In the genomic region with DNA sequence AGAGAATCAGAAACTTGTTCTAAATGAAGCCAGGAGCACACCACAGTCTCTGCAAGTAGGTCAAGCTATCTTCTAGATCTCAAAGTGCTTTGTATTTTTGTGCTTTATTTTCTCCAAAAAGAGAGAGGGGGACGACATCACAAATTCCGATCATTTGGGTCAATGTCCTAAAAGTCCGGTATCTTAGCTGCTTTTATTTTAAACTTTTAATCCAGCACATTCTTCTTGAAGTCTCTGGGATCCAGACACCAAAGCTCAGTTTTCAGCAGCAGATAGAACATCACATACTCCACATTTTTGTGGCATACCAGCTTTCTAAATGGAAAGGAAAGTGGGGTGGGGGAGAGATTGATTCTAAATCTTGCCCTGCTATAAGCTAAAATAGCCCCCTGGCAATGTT, we compare ENCODE assay signal across 22 mouse cellular contexts.
DNase-seq lines count a peak whose midpoint lies in the region; ATAC-seq and TF ChIP-seq lines count a peak whose summit lies in the region.
"Had no signal": no experiment of that assay in that cellular context is flagged by ENCODE, and none has a peak within 500 bp of the region (broad histone marks: within the 10 kb centered on the region; RNA-seq: fewer than 3 reads in every experiment).

No protein-coding gene starts in this region.

- no peak for DNase-seq in heart, embryonic 10.5 days (ENCODE audit: low spot score)
- no peak for DNase-seq in heart, adult 11 months
- DNase-seq in heart, postnatal 14 days, result no peak
- DNase-seq in midbrain, embryonic 11.5 days (ENCODE audit: low spot score, missing footprints), result peak; percentile 85
- DNase-seq in midbrain, postnatal 0 days (ENCODE audit: low spot score), result no peak
- no peak for DNase-seq in liver, postnatal 0 days
- no peak for DNase-seq in left cerebral cortex, adult 8-10 months (ENCODE audit: low spot score in 2 of 2)
- DNase-seq: cerebellum, adult 11 months; cerebellum, adult 9-11 months; gastrocnemius, postnatal 36 days; kidney, postnatal 25 days; liver; lung, postnatal 10 days; thymus, adult 18-20 months; thymus, postnatal 36 days had no signal

- WGBS in heart, embryonic 10.5 days, result 62% methylated on average over 3 of the region's 3 CpGs
- WGBS in heart, embryonic 16.5 days, result 55% methylated on average over 3 of the region's 3 CpGs
- 89% methylated on average over 3 of the region's 3 CpGs for WGBS in midbrain, embryonic 11.5 days
- 83% methylated on average over 3 of the region's 3 CpGs for WGBS in midbrain, postnatal 0 days
- WGBS in liver, postnatal 0 days (ENCODE audit: insufficient replicate concordance), result 78% methylated on average over 3 of the region's 3 CpGs

- H3K27ac ChIP-seq in heart, embryonic 10.5 days, result peak overlapping the region; percentile 82; the same call in 1 of the 2 replicates
- H3K27ac ChIP-seq in heart, embryonic 16.5 days (ENCODE audit: low read length), result peak overlapping the region; percentile 89
- no peak overlapping the region for H3K27ac ChIP-seq in midbrain, embryonic 11.5 days (ENCODE audit: low read depth, low read length)
- H3K27ac ChIP-seq in midbrain, postnatal 0 days (ENCODE audit: low read depth, low read length), result no peak overlapping the region
- no peak overlapping the region for H3K27ac ChIP-seq in liver, postnatal 0 days (ENCODE audit: low read depth)
- H3K27ac ChIP-seq: liver, embryonic 15.5 days; midbrain, embryonic 10.5 days had no signal

- no peaks in the 10 kb centered on the region for H3K27me3 ChIP-seq in heart, embryonic 10.5 days (ENCODE audit: insufficient read depth, poor library complexity, severe bottlenecking)
- H3K27me3 ChIP-seq in heart, embryonic 16.5 days (ENCODE audit: control insufficient read depth, insufficient read depth, low read length), result no peaks in the 10 kb centered on the region
- no peaks in the 10 kb centered on the region for H3K27me3 ChIP-seq in midbrain, embryonic 11.5 days (ENCODE audit: control insufficient read depth, insufficient read depth, low read length)
- H3K27me3 ChIP-seq in midbrain, postnatal 0 days (ENCODE audit: insufficient read depth, low read length), result no peaks in the 10 kb centered on the region
- H3K27me3 ChIP-seq in liver, postnatal 0 days (ENCODE audit: insufficient read depth, low read length), result no peaks in the 10 kb centered on the region
- H3K27me3 ChIP-seq: liver, embryonic 15.5 days had no signal

- no peak for TF ChIP-seq CTCF in midbrain, postnatal 0 days (IDR thresholded peaks at IDR 0.05)
- TF ChIP-seq CTCF in liver, postnatal 0 days (IDR thresholded peaks at IDR 0.05; ENCODE audit: low read depth), result no peak

- no peak overlapping the region for H3K4me2 ChIP-seq in heart, embryonic 16.5 days (ENCODE audit: low read depth, low read length)
- no peak overlapping the region for H3K4me2 ChIP-seq in midbrain, embryonic 11.5 days
- H3K4me2 ChIP-seq in midbrain, postnatal 0 days (ENCODE audit: low read depth, low read length, poor library complexity, severe bottlenecking), result no peak overlapping the region
- no peak overlapping the region for H3K4me2 ChIP-seq in liver, postnatal 0 days (ENCODE audit: low read depth, low read length)
- H3K4me2 ChIP-seq: liver, embryonic 15.5 days had no signal

- H3K4me3 ChIP-seq in heart, embryonic 10.5 days, result no peak overlapping the region
- H3K4me3 ChIP-seq in heart, embryonic 16.5 days (ENCODE audit: low read length), result no peak overlapping the region
- H3K4me3 ChIP-seq in midbrain, embryonic 11.5 days (ENCODE audit: low read depth, low read length), result no peak overlapping the region
- H3K4me3 ChIP-seq in midbrain, postnatal 0 days (ENCODE audit: low read depth, low read length), result no peak overlapping the region
- no peak overlapping the region for H3K4me3 ChIP-seq in liver, postnatal 0 days (ENCODE audit: low read depth, low read length)
- H3K4me3 ChIP-seq: liver, embryonic 15.5 days; midbrain, embryonic 10.5 days had no signal

- H3K4me1 ChIP-seq in heart, embryonic 10.5 days, result peaks cover 57% of the 10 kb centered on the region
- H3K4me1 ChIP-seq in heart, embryonic 16.5 days (ENCODE audit: control insufficient read depth, insufficient read depth, low read length), result peaks cover 54% of the 10 kb centered on the region
- H3K4me1 ChIP-seq in midbrain, embryonic 11.5 days (ENCODE audit: control insufficient read depth, insufficient read depth, low read length), result no peaks in the 10 kb centered on the region
- no peaks in the 10 kb centered on the region for H3K4me1 ChIP-seq in midbrain, postnatal 0 days (ENCODE audit: insufficient read depth, low read length)
- peaks cover 3% of the 10 kb centered on the region; the same call in 1 of the 2 replicates for H3K4me1 ChIP-seq in liver, postnatal 0 days (ENCODE audit: insufficient read depth)

- no peaks in the 10 kb centered on the region for H3K9me3 ChIP-seq in heart, embryonic 10.5 days
- H3K9me3 ChIP-seq in heart, embryonic 16.5 days (replicated peaks; ENCODE audit: control insufficient read depth, low read length), result no peaks in the 10 kb centered on the region
- H3K9me3 ChIP-seq in midbrain, embryonic 11.5 days (ENCODE audit: control insufficient read depth, low read length), result no peaks in the 10 kb centered on the region
- no peaks in the 10 kb centered on the region for H3K9me3 ChIP-seq in midbrain, postnatal 0 days (ENCODE audit: low read length)
- no peaks in the 10 kb centered on the region for H3K9me3 ChIP-seq in liver, postnatal 0 days (ENCODE audit: low read length)
- H3K9me3 ChIP-seq: liver, embryonic 15.5 days; midbrain, embryonic 10.5 days had no signal

- no peak for TF ChIP-seq EP300 in liver, postnatal 0 days (IDR thresholded peaks at IDR 0.05; ENCODE audit: low read depth)

- peak overlapping the region; percentile 38 for H3K9ac ChIP-seq in heart, embryonic 16.5 days (ENCODE audit: low read length)
- no peak overlapping the region for H3K9ac ChIP-seq in midbrain, embryonic 11.5 days (ENCODE audit: low read length)
- H3K9ac ChIP-seq in midbrain, postnatal 0 days (replicated peaks; ENCODE audit: low read length, poor library complexity, severe bottlenecking), result no peak overlapping the region
- H3K9ac ChIP-seq in liver, postnatal 0 days (replicated peaks), result no peak overlapping the region
- H3K9ac ChIP-seq: liver, embryonic 15.5 days had no signal

- no peaks in the 10 kb centered on the region for H3K36me3 ChIP-seq in heart, embryonic 10.5 days
- H3K36me3 ChIP-seq in heart, embryonic 16.5 days (ENCODE audit: control insufficient read depth, insufficient read depth), result no peaks in the 10 kb centered on the region
- H3K36me3 ChIP-seq in midbrain, embryonic 11.5 days (ENCODE audit: control insufficient read depth, insufficient read depth, low read length), result no peaks in the 10 kb centered on the region
- H3K36me3 ChIP-seq in midbrain, postnatal 0 days (ENCODE audit: insufficient read depth, low read length), result no peaks in the 10 kb centered on the region
- H3K36me3 ChIP-seq in liver, postnatal 0 days (replicated peaks; ENCODE audit: insufficient read depth, low read length), result no peaks in the 10 kb centered on the region
- H3K36me3 ChIP-seq: liver, embryonic 15.5 days; midbrain, embryonic 10.5 days had no signal

- intact Hi-C loops in heart, postnatal 14 days (cut with DNase I), result no loop called here

- no peak for ATAC-seq in heart, embryonic 16.5 days (replicated peaks; ENCODE audit: extremely low read depth, insufficient read depth, low FRiP score)
- no peak for ATAC-seq in midbrain, embryonic 11.5 days (ENCODE audit: low FRiP score)
- ATAC-seq in midbrain, postnatal 0 days (ENCODE audit: low FRiP score), result no peak
- ATAC-seq in liver, postnatal 0 days, result no peak
- ATAC-seq: CD4-positive, CD25-positive, alpha-beta regulatory T cell, adult 4 months; forebrain, embryonic 16.5 days; hindbrain, embryonic 16.5 days; intestine, postnatal 0 days had no signal

Comparison
In these comparisons a context has a peak if more than half of its experiments do, and no peak if none do; other contexts are left out.
1. H3K27ac ChIP-seq: peak in heart, embryonic 10.5 days (single experiment) and heart, embryonic 16.5 days (single experiment); none in midbrain, embryonic 11.5 days (single experiment), midbrain, postnatal 0 days (single experiment) and liver, postnatal 0 days (single experiment).